Mouse (Mus musculus) kidney, adult 9 months (tissue): ENCODE data around the gene Dync1i2.

Experiments used
- DNase-seq: peaks from one replicate; pipeline ENCODE4 v3.0.0; 2022

Dync1i2 gene

GRCm38 (mm10) chr2:71209041-71209755, 2.3 kb upstream of the Dync1i2 start:
- DNase-seq, result no peak

DNA sequence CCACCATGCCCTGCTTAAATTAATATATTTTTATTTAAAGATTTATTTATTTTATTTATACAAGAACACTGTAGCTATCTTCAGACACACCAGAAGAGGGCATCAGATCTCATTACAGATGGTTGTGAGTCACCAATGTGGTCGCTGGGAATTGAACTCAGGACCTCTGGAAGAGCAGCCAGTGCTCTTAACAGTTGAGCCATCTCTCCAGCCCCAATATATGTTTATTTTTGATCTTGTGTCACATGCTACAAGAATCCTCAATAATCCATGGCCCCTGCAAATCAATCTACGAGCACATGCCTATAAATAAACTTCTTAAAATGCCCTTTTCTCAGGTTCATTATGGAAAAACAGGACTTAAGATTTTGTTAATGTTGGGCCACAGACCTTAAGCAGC, 410 bp upstream of the Dync1i2 start:
- no peak for DNase-seq

DNA sequence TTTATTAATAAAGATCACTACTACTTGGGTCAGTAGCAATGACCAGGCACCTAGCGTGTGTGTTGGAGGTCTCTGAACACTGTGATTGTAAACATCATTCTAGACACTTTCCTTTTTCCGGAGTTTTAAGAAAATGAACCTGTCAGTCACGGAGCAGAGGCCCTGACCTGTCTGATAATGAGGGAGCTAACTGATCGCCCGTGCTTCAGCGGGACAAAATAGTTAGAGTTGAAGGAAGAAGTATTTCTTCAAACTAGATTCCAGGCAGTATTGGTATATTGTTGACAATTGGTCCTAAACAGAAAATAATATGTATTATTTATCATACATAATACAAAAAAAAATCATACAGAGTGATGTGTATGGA, 837 bp downstream of the Dync1i2 start:
- no peak for DNase-seq

GRCm38 (mm10) chr2:71221020-71221419, 9.5 kb downstream of the Dync1i2 start:
- DNase-seq, result no peak

GRCm38 (mm10) chr2:71227398-71227797, 15.9 kb downstream of the Dync1i2 start:
- DNase-seq, result no peak

GRCm38 (mm10) chr2:71229603-71230002, 18.1 kb downstream of the Dync1i2 start:
- DNase-seq, result no peak

DNA sequence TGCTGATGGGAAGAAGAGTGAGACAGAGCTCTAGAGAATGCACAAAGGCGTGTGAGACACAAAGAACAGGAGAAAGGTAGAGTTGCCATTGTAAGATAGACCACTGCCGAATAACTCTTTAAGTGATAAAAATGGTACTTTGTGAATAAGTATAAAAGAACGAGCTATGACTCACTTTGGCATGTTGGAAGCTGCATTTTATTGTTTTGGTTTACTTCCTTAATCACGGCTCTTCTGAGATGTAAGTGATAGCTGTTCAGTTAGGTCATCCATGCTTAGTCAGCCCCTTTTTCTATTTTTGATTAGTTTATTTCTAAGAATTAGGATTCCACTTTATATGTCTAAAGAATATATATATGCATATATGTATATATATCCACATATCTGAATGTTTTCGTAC, 20.4 kb downstream of the Dync1i2 start:
- no peak for DNase-seq

DNA sequence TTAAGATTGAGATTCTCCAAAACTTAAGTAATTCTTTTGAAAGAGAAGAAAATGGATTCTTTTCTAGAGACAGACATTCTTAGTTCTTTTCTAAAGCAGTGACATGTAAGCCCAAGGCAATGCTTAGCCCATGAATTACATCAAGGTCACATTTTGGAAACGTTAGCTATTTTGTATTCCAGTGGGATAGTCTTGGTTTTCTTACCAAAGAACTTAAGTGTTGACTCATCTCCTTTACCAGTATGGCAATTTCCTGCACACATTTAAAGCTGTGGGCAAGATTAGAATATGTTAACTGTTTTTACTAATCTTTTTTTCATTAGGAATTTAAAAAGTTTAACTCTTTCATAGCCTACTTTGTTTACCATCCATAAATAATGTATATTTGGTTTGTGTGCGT, 21.5 kb downstream of the Dync1i2 start:
- DNase-seq, result no peak

DNA sequence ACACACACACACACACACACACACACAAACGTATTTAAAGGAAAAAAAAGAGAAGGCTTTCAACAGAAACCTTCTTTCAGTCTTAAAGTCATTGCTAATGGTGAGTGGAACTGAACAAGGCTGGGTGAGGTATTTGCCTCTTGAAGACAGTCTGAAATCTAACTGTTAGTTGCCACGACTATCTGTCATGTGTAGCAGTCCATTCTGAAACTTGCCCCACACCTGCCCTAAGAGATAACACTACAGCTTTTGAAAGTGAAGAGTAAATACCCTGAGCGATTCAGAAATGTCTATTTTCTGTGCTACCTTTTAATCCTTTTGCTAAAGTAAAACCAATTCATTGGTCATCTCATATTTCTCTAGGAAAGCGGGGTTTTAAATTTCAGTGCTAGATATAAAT, 23.9 kb downstream of the Dync1i2 start:
- DNase-seq, result no peak

DNA sequence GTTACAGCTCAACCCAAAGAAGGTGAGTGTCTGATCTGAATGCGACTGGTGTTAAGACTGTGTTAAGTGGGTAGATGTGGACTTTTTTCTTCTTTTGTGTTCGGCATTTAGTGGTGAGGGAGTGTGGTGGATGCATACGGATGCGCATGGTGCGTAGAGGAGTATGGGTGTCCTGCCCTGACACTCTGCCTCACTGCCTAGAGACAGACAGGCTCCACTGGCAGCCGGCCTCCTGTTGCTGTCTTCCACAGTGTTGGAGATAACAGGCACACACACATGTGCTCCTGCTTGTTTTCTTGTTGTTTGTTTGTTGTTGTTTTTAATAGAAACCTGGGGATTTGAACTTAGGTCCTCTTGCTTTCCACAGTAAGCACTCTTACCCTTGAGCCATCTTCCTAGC, 24.5 kb downstream of the Dync1i2 start:
- DNase-seq, result no peak

GRCm38 (mm10) chr2:71241505-71241904, 30.0 kb downstream of the Dync1i2 start:
- no peak for DNase-seq

- DNase-seq, result no peak
Observed at GRCm38 (mm10) chr2:71242180-71242579, 30.7 kb downstream of the Dync1i2 start.

DNA sequence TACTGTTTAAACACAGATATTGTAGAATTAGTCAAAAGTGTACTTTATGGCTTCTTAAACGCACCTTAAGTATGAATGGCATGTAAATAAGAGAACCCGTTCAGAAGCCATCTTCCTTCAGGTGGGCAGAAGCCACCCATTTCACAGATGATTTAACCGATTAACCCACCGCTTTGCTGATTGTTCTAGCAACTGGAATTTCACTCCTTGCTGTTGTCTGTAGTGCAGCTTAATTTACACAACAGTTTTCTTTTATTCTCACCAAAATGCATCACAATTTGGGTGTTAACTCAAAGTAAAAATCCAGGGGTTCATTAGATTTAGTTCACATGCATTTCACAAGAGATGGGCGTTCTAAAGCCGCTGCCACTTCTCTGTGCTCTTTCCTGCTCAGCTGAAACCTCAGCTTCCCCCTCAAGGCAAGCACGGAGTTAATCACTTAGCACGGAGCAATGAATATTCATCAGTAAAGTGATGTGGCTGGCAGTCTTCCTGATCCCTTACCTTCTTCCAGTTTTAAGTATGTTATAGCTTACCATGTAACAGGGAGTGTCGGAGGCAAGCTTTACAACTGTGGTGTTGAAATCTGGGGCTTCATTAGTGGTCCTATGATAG, 31.7 kb downstream of the Dync1i2 start:
- DNase-seq, result peak; percentile 23

DNA sequence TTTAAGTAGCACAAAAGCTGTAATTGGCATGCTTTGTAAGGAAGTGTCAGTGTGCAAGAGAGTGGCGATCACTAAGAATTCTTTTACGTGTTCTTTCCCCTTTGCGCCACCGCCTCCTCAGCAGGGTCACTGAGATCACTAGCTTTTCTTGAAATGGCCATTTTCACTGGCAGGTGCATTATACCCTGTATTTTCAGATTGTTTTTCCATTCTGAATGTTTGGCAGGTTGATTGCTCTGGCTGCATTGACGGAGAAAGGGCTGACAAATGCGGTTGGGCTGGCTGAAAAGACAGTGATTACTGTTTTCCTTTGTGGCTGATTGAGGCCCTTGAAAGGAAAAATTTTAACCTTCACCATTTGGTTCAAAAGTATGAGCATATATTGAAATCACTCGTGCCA, 33.3 kb downstream of the Dync1i2 start:
- no peak for DNase-seq

GRCm38 (mm10) chr2:71245416-71245815, 33.9 kb downstream of the Dync1i2 start:
- DNase-seq, result no peak

DNA sequence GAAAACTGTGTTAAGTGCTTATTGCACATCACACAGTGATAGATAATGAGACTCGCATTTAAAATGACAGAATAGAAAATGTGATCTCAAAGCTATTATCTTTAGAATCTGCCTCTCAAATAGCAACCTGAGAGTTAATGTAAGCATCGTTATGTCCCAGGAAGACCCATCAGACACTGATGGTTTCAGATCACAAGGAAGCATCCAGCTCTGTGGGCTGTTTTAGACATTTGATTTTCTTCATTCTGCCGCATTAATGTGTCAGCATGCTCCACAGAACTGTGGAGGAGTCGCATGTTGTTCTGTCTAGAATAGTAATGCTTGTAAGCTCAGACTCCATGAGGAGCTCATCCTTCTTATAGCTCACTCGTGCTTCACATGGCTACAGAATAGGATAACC, 34.6 kb downstream of the Dync1i2 start:
- DNase-seq, result no peak

GRCm38 (mm10) chr2:71248071-71248470, 36.6 kb downstream of the Dync1i2 start:
- no peak for DNase-seq

- DNase-seq, result peak; percentile 61
Observed at GRCm38 (mm10) chr2:71250841-71251240, 39.3 kb downstream of the Dync1i2 start.

GRCm38 (mm10) chr2:71254836-71255235, 43.3 kb downstream of the Dync1i2 start:
- peak; percentile 42 for DNase-seq

DNA sequence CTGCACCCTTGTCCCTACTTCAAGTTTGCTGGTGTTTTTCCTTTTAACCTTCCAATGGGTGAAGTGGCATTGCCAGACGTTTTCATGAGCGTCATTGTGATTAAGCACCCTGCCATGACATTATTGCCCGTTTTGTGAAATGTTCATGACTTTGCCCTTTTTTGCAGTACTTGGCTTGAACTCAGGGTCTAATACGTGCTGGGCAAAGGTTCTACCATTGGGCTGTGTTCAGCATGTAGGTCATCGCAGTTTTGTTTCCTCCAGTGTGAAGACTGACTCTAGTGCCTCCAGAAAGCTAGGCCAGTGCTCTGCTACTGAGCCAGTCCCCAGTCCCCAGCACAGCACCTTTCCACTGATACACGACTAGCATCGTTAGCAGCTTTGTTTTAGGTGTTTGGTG, 45.1 kb downstream of the Dync1i2 start:
- DNase-seq, result peak; percentile 62

GRCm38 (mm10) chr2:71264585-71264984, 53.1 kb downstream of the Dync1i2 start:
- no peak for DNase-seq

DNA sequence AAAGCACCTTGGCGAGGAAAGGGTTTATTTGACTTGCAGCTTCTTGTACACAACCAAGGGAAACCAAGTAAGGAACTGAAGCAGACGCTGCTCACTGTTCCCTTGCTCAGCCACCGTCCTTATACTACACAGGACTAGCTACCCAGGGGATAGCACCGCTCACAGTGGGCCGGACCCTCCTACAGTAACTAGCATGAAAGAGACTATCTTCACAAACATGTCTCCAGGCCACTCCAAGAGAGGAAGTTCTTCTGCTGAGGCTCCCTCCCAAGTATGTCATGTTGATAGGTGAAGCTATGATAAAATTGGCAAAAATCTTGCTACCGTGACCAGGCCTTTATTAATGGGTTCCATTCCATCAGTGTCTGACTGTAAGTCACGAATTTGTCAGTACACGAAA, 57.2 kb downstream of the Dync1i2 start:
- no peak for DNase-seq

DNA sequence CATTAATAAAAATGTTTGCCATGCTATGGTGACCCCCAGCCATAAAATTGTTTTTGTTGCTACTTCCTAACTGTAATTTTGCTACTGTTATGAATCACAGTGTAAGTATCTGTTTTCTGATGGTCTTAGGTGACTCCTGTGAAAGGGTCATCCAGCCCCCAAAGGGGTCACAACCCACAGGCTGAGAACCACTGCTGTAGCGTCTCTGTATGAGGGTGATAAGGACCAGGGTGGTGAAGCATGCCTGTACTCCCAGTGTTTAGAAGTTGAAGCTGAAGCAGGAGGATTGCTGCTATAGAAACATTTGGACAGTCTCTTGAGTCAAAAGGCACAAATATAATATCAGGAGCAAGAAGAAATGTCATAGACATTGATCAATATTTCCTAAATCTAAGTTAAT, 57.8 kb downstream of the Dync1i2 start:
- DNase-seq, result no peak

DNA sequence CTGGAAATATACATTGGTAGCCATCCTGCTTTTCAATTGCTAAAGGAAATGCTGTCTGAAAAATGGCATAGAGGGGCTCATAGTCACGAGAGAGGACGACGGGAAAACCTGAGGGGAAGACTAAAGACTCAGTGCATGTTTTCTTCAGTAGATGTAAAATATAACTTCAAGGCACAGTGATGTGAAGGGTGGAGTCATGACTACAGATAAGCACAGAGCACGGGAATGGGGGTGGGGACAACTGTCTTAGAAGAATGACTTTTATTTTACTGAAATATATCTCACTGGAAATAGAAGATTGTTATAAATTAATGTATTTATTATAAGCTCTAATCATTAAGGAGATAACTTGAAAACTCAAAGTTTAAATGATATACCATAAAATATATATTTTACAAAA, 58.6 kb downstream of the Dync1i2 start:
- no peak for DNase-seq
